Mouse (Mus musculus) liver, postnatal 0 days (tissue): ENCODE measurements around the gene Reg4.

Source experiments
- CTCF ChIP-seq: sonication (generic); IDR thresholded peaks from 2 replicates; pipeline ENCODE4 v1.5.1; 2016; ENCODE audit warnings: antibody characterized with exemption, low read depth
- EP300 ChIP-seq: IDR thresholded peaks from 2 replicates; pipeline ENCODE4 v1.6.1; 2016; ENCODE audit warnings: antibody characterized with exemption, low read depth, mild to moderate bottlenecking

GRCm38 (mm10) chr3:98211301-98212081 is 10.5 kb upstream of the Reg4 start:
- TF ChIP-seq CTCF: no peak
- TF ChIP-seq EP300: no peak
